ENCODE assay signal across 26 mouse cellular contexts in the genomic region with DNA sequence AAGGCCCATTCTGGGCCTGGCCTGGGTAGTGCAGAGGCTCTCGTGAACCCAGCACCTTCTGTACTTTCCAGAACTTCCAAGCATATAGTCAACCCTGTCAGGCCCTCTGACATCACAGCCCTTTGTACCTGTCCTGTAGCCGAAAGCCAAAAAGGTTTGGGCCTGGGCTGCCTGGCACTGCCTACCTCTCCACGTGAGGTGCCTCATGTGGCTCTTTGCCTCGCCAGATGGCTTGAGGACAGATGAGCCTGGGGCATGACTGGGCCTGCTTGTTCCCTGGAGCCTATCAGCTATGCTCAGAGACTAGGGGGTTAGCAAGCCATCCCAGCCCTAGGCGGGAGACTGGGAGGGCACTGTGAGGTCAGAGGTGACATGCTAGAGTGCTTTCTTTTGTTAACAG. TPM values are rescaled to one million over a fixed set of nuclear protein-coding genes. Genes with fewer than 3 reads are reported as not detected.
"Had no signal": no experiment of that assay in that cellular context is flagged by ENCODE, and none has a peak within 500 bp of the region (broad histone marks: within the 10 kb centered on the region; RNA-seq: fewer than 3 reads in every experiment).

No protein-coding gene starts in this region.

- H3K4me2 ChIP-seq: heart, embryonic 11.5 days; heart, embryonic 13.5 days; heart, embryonic 15.5 days; hindbrain, embryonic 12.5 days; hindbrain, embryonic 14.5 days; intestine, embryonic 15.5 days; limb, embryonic 12.5 days had no signal

- H3K9me3 ChIP-seq: heart, embryonic 13.5 days; heart, embryonic 15.5 days; hindbrain, embryonic 10.5 days; hindbrain, embryonic 12.5 days; intestine, embryonic 15.5 days; limb, embryonic 10.5 days; limb, embryonic 12.5 days had no signal

- H3K27ac ChIP-seq: gastrocnemius, adult 2 months; heart, embryonic 13.5 days; heart, embryonic 15.5 days; hindbrain, embryonic 10.5 days; hindbrain, embryonic 12.5 days; hindbrain, embryonic 14.5 days; intestine, embryonic 15.5 days; layer of hippocampus, adult 2 months; left cerebral cortex, adult 2 months; limb, embryonic 10.5 days; limb, embryonic 12.5 days had no signal

- H3K4me3 ChIP-seq: gastrocnemius, adult 2 months; heart, embryonic 13.5 days; heart, embryonic 15.5 days; hindbrain, embryonic 10.5 days; hindbrain, embryonic 12.5 days; intestine, embryonic 15.5 days; layer of hippocampus, adult 2 months; left cerebral cortex, adult 2 months; limb, embryonic 10.5 days; limb, embryonic 12.5 days had no signal

- H3K9ac ChIP-seq: heart, embryonic 13.5 days; heart, embryonic 15.5 days; hindbrain, embryonic 12.5 days; hindbrain, embryonic 14.5 days; intestine, embryonic 15.5 days; limb, embryonic 12.5 days had no signal

- DNase-seq: gastrocnemius, adult 2 months; gastrocnemius, postnatal 10 days; gastrocnemius, postnatal 25 days; heart, postnatal 14 days; heart, postnatal 4 days; kidney, adult 18-20 months; kidney, adult 8-10 months; kidney, postnatal 10 days; kidney, postnatal 25 days; kidney, postnatal 4 days; liver had no signal

- ATAC-seq: hindbrain, embryonic 16.5 days; inflammation-experienced regulatory T-cells, adult 6 months; intestine, embryonic 15.5 days; intestine, postnatal 0 days had no signal

- H3K27me3 ChIP-seq: heart, embryonic 13.5 days; heart, embryonic 15.5 days; hindbrain, embryonic 12.5 days; intestine, embryonic 15.5 days had no signal

RNA-seq across cellular contexts. Expression of a gene that starts 2.5 kb away (rescaled TPM):
- total RNA-seq: granulocyte monocyte progenitor cell, adult 5-6 weeks had no signal
- polyA plus RNA-seq: inflammation-experienced regulatory T-cells, adult 6 months had no signal
